In the genomic region with DNA sequence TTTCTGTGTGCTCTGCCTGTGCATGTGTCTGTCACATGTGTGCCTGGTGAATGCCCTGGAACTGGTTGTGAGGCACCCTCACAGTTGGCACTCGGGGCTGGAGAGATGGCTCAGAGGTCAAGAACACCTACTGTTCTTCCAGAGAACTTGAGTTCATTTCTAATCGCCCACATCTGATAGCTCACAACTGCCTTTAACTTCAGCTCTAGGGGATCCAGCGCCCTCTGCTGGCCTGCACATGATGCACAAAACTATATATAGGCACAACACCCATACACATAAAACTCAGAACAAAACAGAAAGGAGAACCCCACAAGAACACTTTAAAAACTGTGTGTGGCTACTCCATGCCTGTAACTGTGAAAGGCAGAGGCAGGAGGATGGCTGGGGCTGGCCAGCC, we compare ENCODE assay signal across 9 mouse cellular contexts. TPM values are rescaled to one million over a fixed set of nuclear protein-coding genes. Genes with fewer than 3 reads are reported as not detected.
DNase-seq lines count a peak whose midpoint lies in the region; ATAC-seq lines count a peak whose summit lies in the region.
"Had no signal": no experiment of that assay in that cellular context is flagged by ENCODE, and none has a peak within 500 bp of the region (broad histone marks: within the 10 kb centered on the region; RNA-seq: fewer than 3 reads in every experiment).

No protein-coding gene starts in this region.

- no peak overlapping the region for H3K9ac ChIP-seq in heart, embryonic 11.5 days (ENCODE audit: low read depth, low read length)
- H3K9ac ChIP-seq: limb, embryonic 15.5 days had no signal

- no peak overlapping the region for H3K4me3 ChIP-seq in heart, embryonic 11.5 days (ENCODE audit: low read depth, low read length)
- H3K4me3 ChIP-seq: limb, embryonic 15.5 days had no signal

- WGBS in heart, embryonic 11.5 days (ENCODE audit: insufficient replicate concordance): 48% methylated on average over 3 of the region's 3 CpGs

- no peaks in the 10 kb centered on the region; the same call in 1 of the 2 replicates for H3K4me1 ChIP-seq in heart, embryonic 11.5 days (ENCODE audit: control insufficient read depth, insufficient read depth, low read length)

- no peaks in the 10 kb centered on the region for H3K27me3 ChIP-seq in heart, embryonic 11.5 days (ENCODE audit: control insufficient read depth, insufficient read depth, low read length)
- H3K27me3 ChIP-seq: limb, embryonic 15.5 days had no signal

- peaks cover 70% of the 10 kb centered on the region for H3K36me3 ChIP-seq in heart, embryonic 11.5 days (ENCODE audit: control insufficient read depth, insufficient read depth, low read length)

- intact Hi-C loops in heart, postnatal 10 days (cut with DNase I): loop anchor here (2.0 kb wide), 1 partner anchor 30 kb away; no protein-coding TSS in a partner anchor

- no peak for ATAC-seq in heart, embryonic 11.5 days (replicated peaks; ENCODE audit: insufficient number of reproducible peaks, low FRiP score, low TSS enrichment)

- DNase-seq in heart, postnatal 10 days: peak; percentile 37 to 68
- DNase-seq in urinary bladder, postnatal 36 days (ENCODE audit: low spot score in 2 of 2): peak; percentile 43 to 44
- DNase-seq in urinary bladder, postnatal 10 days (ENCODE audit: low spot score): no peak
- DNase-seq in embryo, embryonic 11.5 days (ENCODE audit: low read depth, low spot score): peak; percentile 39
- peak; percentile 61 to 68 for DNase-seq in layer of hippocampus, postnatal 10 days (ENCODE audit: low spot score in 2 of 2)
- DNase-seq in natural killer cell, adult 2 months (ENCODE audit: low spot score in 2 of 2): peak; percentile 20 to 55
- DNase-seq in neural tube, embryonic 10.5 days (ENCODE audit: extremely low spot score, low spot score): no peak

- H3K4me2 ChIP-seq in heart, embryonic 11.5 days: no peak overlapping the region
- H3K4me2 ChIP-seq: limb, embryonic 15.5 days had no signal

- H3K27ac ChIP-seq in heart, embryonic 11.5 days (ENCODE audit: low read depth, low read length): no peak overlapping the region
- H3K27ac ChIP-seq: limb, embryonic 15.5 days had no signal

- no peaks in the 10 kb centered on the region for H3K9me3 ChIP-seq in heart, embryonic 11.5 days (replicated peaks; ENCODE audit: control insufficient read depth, low read length)
- H3K9me3 ChIP-seq: limb, embryonic 15.5 days had no signal

RNA-seq across cellular contexts. Expression of a gene that starts 11.8 kb away (rescaled TPM):
- 10 to 100 TPM; 54.5 to 58.0 TPM for total RNA-seq in heart, postnatal 10 days (2021)
- polyA plus RNA-seq in heart, embryonic 11.5 days (2014; fragmentation: Nextera tagmentation; extraction: Ambion mirVana): 141 and 157 TPM in 2 replicates
- 10 to 100 TPM; 41.3 to 42.5 TPM for total RNA-seq in layer of hippocampus, postnatal 10 days (2021)

RNA-seq across cellular contexts. Expression of a gene that starts 12.1 kb away (rescaled TPM):
- total RNA-seq in heart, postnatal 10 days (2021): not detected
- polyA plus RNA-seq in heart, embryonic 11.5 days (2014; fragmentation: Nextera tagmentation; extraction: Ambion mirVana): 0.30 TPM in 1 of 2 replicates, not detected in the other
- total RNA-seq in layer of hippocampus, postnatal 10 days (2021): not detected

RNA-seq across cellular contexts. Expression of a gene that starts 15.1 kb away (rescaled TPM):
- total RNA-seq in heart, postnatal 10 days (2021): 10 to 100 TPM; 24.1 to 29.5 TPM
- 33.2 and 34.3 TPM in 2 replicates for polyA plus RNA-seq in heart, embryonic 11.5 days (2014; fragmentation: Nextera tagmentation; extraction: Ambion mirVana)
- total RNA-seq in layer of hippocampus, postnatal 10 days (2021): 10 to 100 TPM; 86.8 to 98.8 TPM

RNA-seq across cellular contexts. Expression of a gene that starts 26.3 kb away (rescaled TPM):
- 10 to 100 TPM; 43.1 to 46.2 TPM for total RNA-seq in heart, postnatal 10 days (2021)
- polyA plus RNA-seq in heart, embryonic 11.5 days (2014; fragmentation: Nextera tagmentation; extraction: Ambion mirVana): 2.3 and 5.2 TPM in 2 replicates
- total RNA-seq in layer of hippocampus, postnatal 10 days (2021): 10 to 100 TPM; 82.0 to 83.6 TPM

RNA-seq across cellular contexts. Expression of a gene that starts 40.0 kb away (rescaled TPM):
- total RNA-seq in heart, postnatal 10 days (2021): 10 to 100 TPM in 1 of 2 experiments, 1 to 10 TPM in 1; 9.4 to 12.0 TPM
- polyA plus RNA-seq in heart, embryonic 11.5 days (2014; fragmentation: Nextera tagmentation; extraction: Ambion mirVana): 3.3 and 3.7 TPM in 2 replicates
- total RNA-seq in layer of hippocampus, postnatal 10 days (2021): 10 to 100 TPM in 1 of 2 experiments, 1 to 10 TPM in 1; 9.2 to 10.8 TPM

Comparison
In these comparisons a context has a peak if more than half of its experiments do, and no peak if none do; other contexts are left out.
1. DNase-seq: peak in heart, postnatal 10 days (2 of 2), urinary bladder, postnatal 36 days (2 of 2), embryo, embryonic 11.5 days (single experiment), layer of hippocampus, postnatal 10 days (2 of 2) and natural killer cell, adult 2 months (2 of 2); none in urinary bladder, postnatal 10 days (single experiment) and neural tube, embryonic 10.5 days (single experiment).